Mouse (Mus musculus) neural tube, embryonic 10.5 days (tissue): ENCODE measurements around the gene Fbxw4.

ENCODE experiments used
- DNase-seq: peaks from one replicate; pipeline ENCODE4 v3.0.0-alpha.2; 2017; ENCODE audit warnings: low spot score; ENCODE audit errors: extremely low spot score

Gene Fbxw4

GRCm38 (mm10) chr19:45541409-45542041, 118.6 kb downstream of the Fbxw4 start:
- DNase-seq = peak; percentile 79

GRCm38 (mm10) chr19:45540657-45541408, 119.3 kb downstream of the Fbxw4 start:
- no peak for DNase-seq

GRCm38 (mm10) chr19:45537505-45537904, 122.6 kb downstream of the Fbxw4 start:
- DNase-seq = no peak

- DNase-seq = no peak
Observed at GRCm38 (mm10) chr19:45535929-45536328, 124.2 kb downstream of the Fbxw4 start.

GRCm38 (mm10) chr19:45535214-45535735, 124.8 kb downstream of the Fbxw4 start:
- DNase-seq = no peak

GRCm38 (mm10) chr19:45533617-45534016, 126.5 kb downstream of the Fbxw4 start:
- no peak for DNase-seq

GRCm38 (mm10) chr19:45531554-45531953, 128.6 kb downstream of the Fbxw4 start:
- DNase-seq = no peak

GRCm38 (mm10) chr19:45530200-45530995, 129.7 kb downstream of the Fbxw4 start:
- no peak for DNase-seq

- no peak for DNase-seq
Observed at GRCm38 (mm10) chr19:45529294-45529693, 130.8 kb downstream of the Fbxw4 start.
